Mouse (Mus musculus): ENCODE results near the gene Sept9. TPM values are rescaled to one million over a fixed set of nuclear protein-coding genes. Genes with fewer than 3 reads are reported as not detected.

The Sept9 gene
- polyA plus RNA-seq, 1 experiment from 2014 or later, result 125 TPM

GRCm38 (mm10) chr11:117240861-117241738, 41.6 kb downstream of the Sept9 start:
- Histone ChIP-seq H3K4me1 (replicated peaks) (peaks cover 4% of the 10 kb centered on the region), H3K36me3 (no peaks in the 10 kb centered on the region), H3K9me3 (no peaks in the 10 kb centered on the region), H3K27ac (no peak overlapping the region), H3K9ac (replicated peaks) (no peak overlapping the region), H3K4me3 (replicated peaks) (no peak overlapping the region), H3K4me2 (replicated peaks) (no peak overlapping the region), H3K27me3 (peaks cover 2% of the 10 kb centered on the region; the same call in 1 of the 2 replicates)
- ATAC-seq, result no peak
- 88% methylated on average over 11 of the region's 11 CpGs for WGBS

GRCm38 (mm10) chr11:117242339-117243084, 43.1 kb downstream of the Sept9 start:
- 93% methylated on average over 10 of the region's 10 CpGs for WGBS
- H3K27ac ChIP-seq, result no peak overlapping the region
- no peak for ATAC-seq
- H3K36me3 ChIP-seq, result no peaks in the 10 kb centered on the region
- no peak overlapping the region for H3K9ac ChIP-seq (replicated peaks)
- H3K4me2 ChIP-seq (replicated peaks), result no peak overlapping the region
- H3K9me3 ChIP-seq, result no peaks in the 10 kb centered on the region
- peaks cover 2% of the 10 kb centered on the region; the same call in 1 of the 2 replicates for H3K27me3 ChIP-seq
- no peak overlapping the region for H3K4me3 ChIP-seq (replicated peaks)
- peaks cover 3% of the 10 kb centered on the region; the same call in 1 of the 2 replicates for H3K4me1 ChIP-seq (replicated peaks)

GRCm38 (mm10) chr11:117243536-117244290, 44.3 kb downstream of the Sept9 start:
- Histone ChIP-seq H3K27ac (no peak overlapping the region), H3K9ac (replicated peaks) (no peak overlapping the region), H3K27me3 (0 out of 2 replicates have a peak, but pooled peaks cover 2% of the 10 kb centered on the region), H3K36me3 (no peaks in the 10 kb centered on the region), H3K9me3 (no peaks in the 10 kb centered on the region), H3K4me3 (replicated peaks) (no peak overlapping the region), H3K4me1 (replicated peaks) (peaks cover 8% of the 10 kb centered on the region), H3K4me2 (replicated peaks) (no peak overlapping the region)
- no peak for ATAC-seq
- 79% methylated on average over 12 of the region's 12 CpGs for WGBS

- H3K4me1 ChIP-seq (replicated peaks), result peaks cover 19% of the 10 kb centered on the region
- H3K4me3 ChIP-seq (replicated peaks), result no peak overlapping the region
- no peak overlapping the region for H3K27ac ChIP-seq
- no peaks in the 10 kb centered on the region for H3K9me3 ChIP-seq
- WGBS, result 56% methylated on average over 8 of the region's 8 CpGs
- ATAC-seq, result no peak
- H3K9ac ChIP-seq (replicated peaks), result no peak overlapping the region
- 0 out of 2 replicates have a peak, but pooled peaks cover 2% of the 10 kb centered on the region for H3K27me3 ChIP-seq
- H3K4me2 ChIP-seq (replicated peaks), result no peak overlapping the region
- H3K36me3 ChIP-seq, result no peaks in the 10 kb centered on the region
These were observed 45.7 kb downstream of the Sept9 start for GRCm38 (mm10) chr11:117245041-117245725.

GRCm38 (mm10) chr11:117245846-117246245, 46.4 kb downstream of the Sept9 start:
- Histone ChIP-seq H3K9ac (replicated peaks) (no peak overlapping the region), H3K4me3 (replicated peaks) (no peak overlapping the region), H3K27me3 (no peaks in the 10 kb centered on the region), H3K9me3 (no peaks in the 10 kb centered on the region), H3K4me1 (replicated peaks) (peaks cover 19% of the 10 kb centered on the region), H3K27ac (no peak overlapping the region), H3K4me2 (replicated peaks) (no peak overlapping the region), H3K36me3 (no peaks in the 10 kb centered on the region)
- 78% methylated on average over 3 of the region's 3 CpGs for WGBS
- ATAC-seq, result no peak

GRCm38 (mm10) chr11:117246286-117246685, 46.8 kb downstream of the Sept9 start:
- no peaks in the 10 kb centered on the region for H3K9me3 ChIP-seq
- no peak overlapping the region for H3K4me2 ChIP-seq (replicated peaks)
- no peaks in the 10 kb centered on the region for H3K27me3 ChIP-seq
- WGBS, result 78% methylated on average over 8 of the region's 8 CpGs
- H3K27ac ChIP-seq, result no peak overlapping the region
- no peaks in the 10 kb centered on the region for H3K36me3 ChIP-seq
- peaks cover 19% of the 10 kb centered on the region for H3K4me1 ChIP-seq (replicated peaks)
- ATAC-seq, result no peak
- H3K9ac ChIP-seq (replicated peaks), result no peak overlapping the region
- H3K4me3 ChIP-seq (replicated peaks), result no peak overlapping the region

GRCm38 (mm10) chr11:117246981-117247431, 47.5 kb downstream of the Sept9 start:
- Histone ChIP-seq H3K4me2 (replicated peaks) (no peak overlapping the region), H3K36me3 (no peaks in the 10 kb centered on the region), H3K27ac (no peak overlapping the region), H3K4me3 (replicated peaks) (no peak overlapping the region), H3K9ac (replicated peaks) (no peak overlapping the region), H3K9me3 (no peaks in the 10 kb centered on the region), H3K4me1 (replicated peaks) (peaks cover 19% of the 10 kb centered on the region), H3K27me3 (no peaks in the 10 kb centered on the region)
- no peak for ATAC-seq
- WGBS, result 86% methylated on average over 9 of the region's 9 CpGs

GRCm38 (mm10) chr11:117247541-117247940, 48.1 kb downstream of the Sept9 start:
- no peaks in the 10 kb centered on the region for H3K36me3 ChIP-seq

GRCm38 (mm10) chr11:117248734-117249248, 49.3 kb downstream of the Sept9 start:
- Histone ChIP-seq H3K36me3 (no peaks in the 10 kb centered on the region), H3K4me2 (replicated peaks) (no peak overlapping the region), H3K4me3 (replicated peaks) (no peak overlapping the region), H3K9ac (replicated peaks) (no peak overlapping the region), H3K4me1 (replicated peaks) (peaks cover 20% of the 10 kb centered on the region), H3K27ac (peak overlapping the region; percentile 65), H3K27me3 (no peaks in the 10 kb centered on the region), H3K9me3 (no peaks in the 10 kb centered on the region)
- WGBS, result 39% methylated on average over 11 of the region's 11 CpGs
- ATAC-seq, result peak; percentile 78

More at GRCm38 (mm10) chr11:117247541-117247940, 48.1 kb downstream of the Sept9 start:
- no peak for ATAC-seq
- no peak overlapping the region for H3K4me2 ChIP-seq (replicated peaks)
- 78% methylated on average over 5 of the region's 5 CpGs for WGBS
- no peak overlapping the region for H3K4me3 ChIP-seq (replicated peaks)
- peaks cover 19% of the 10 kb centered on the region for H3K4me1 ChIP-seq (replicated peaks)
- no peak overlapping the region for H3K27ac ChIP-seq
- no peaks in the 10 kb centered on the region for H3K9me3 ChIP-seq
- H3K9ac ChIP-seq (replicated peaks), result no peak overlapping the region
- no peaks in the 10 kb centered on the region for H3K27me3 ChIP-seq

- peaks cover 25% of the 10 kb centered on the region for H3K4me1 ChIP-seq (replicated peaks)
- 70% methylated on average over 18 of the region's 18 CpGs for WGBS
- no peaks in the 10 kb centered on the region for H3K27me3 ChIP-seq
- H3K9ac ChIP-seq (replicated peaks), result no peak overlapping the region
- H3K4me2 ChIP-seq (replicated peaks), result no peak overlapping the region
- 0 out of 2 replicates have a peak, but pooled peaks have one; percentile 2 for ATAC-seq
- no peaks in the 10 kb centered on the region for H3K9me3 ChIP-seq
- no peak overlapping the region for H3K4me3 ChIP-seq (replicated peaks)
- no peaks in the 10 kb centered on the region for H3K36me3 ChIP-seq
- H3K27ac ChIP-seq, result peak overlapping the region; percentile 65
These were observed 50.0 kb downstream of the Sept9 start for GRCm38 (mm10) chr11:117249282-117249984.

Measured in midbrain, embryonic 13.5 days (tissue).